Mouse (Mus musculus): ENCODE measurements around the gene Asb17.

GRCm38 (mm10) chr3:153837593-153837992 is 6.4 kb upstream of the Asb17 start:
- no peak for TF ChIP-seq CTCF (IDR thresholded peaks at IDR 0.05; ENCODE audit: extremely low read depth, insufficient read length, insufficient replicate concordance, low read depth, low read length)
- no peak for TF ChIP-seq POLR2A (IDR thresholded peaks at IDR 0.05; ENCODE audit: low read depth, low read length)
